Mouse (Mus musculus) adrenal gland, adult (tissue): Measurements from ENCODE around the gene Rmnd1.

Source experiments
- DNase-seq, 2 experiments: peaks; one replicate each; pipeline ENCODE4 v3.0.0; 2022 to 2023; ENCODE audit warnings: low spot score in 1 of 2; ENCODE audit not compliant: inconsistent age in 2 of 2

Rmnd1 gene

DNA sequence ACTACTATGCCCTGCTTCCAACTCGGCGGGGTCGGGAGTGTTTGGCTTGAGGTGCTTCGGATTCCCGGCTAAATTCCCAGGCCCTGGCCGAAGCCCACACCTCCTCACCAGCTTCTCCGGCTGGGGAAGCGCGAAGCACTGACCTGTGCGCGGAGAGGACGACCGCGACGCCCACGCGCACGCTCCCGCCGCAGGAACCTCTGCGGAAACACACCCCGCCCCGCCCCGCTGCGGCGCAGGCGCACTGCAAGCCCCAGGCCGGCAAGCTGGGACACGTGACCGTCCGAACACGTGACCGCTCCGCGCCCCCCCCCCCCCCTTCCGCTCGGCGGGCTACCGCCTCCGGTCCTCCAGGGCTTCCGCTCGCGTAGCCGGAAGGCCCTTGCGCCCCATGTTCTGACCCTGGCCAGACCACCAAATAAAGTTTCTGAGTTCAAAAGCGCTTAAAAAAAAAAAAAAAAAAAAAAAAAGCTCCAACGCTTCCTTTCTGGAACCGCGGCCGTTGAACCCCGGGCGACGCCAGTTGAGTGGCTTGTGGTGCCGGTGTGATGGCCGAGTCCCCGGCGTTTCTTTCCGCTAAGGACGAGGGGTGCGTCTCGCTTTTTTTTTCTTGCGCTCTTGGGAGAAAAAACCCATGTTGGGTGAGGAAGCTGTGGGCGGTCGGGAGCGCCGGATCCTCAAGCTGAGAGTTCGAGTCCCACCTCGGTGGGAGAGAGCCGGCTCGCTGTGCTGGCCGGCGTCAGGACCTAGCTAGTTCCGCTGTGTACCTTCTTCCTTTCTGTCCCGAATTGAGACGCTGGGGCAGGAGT is at the start of gene Rmnd1, which contains the start of gene Armt1:
Gene Rmnd1, minus strand, starts transcription at position 266 of the 809 bp plus-strand sequence.
Gene Armt1, plus strand, starts transcription at position 345 of the 809 bp plus-strand sequence.
- peak; percentile 96 to 97 for DNase-seq

DNA sequence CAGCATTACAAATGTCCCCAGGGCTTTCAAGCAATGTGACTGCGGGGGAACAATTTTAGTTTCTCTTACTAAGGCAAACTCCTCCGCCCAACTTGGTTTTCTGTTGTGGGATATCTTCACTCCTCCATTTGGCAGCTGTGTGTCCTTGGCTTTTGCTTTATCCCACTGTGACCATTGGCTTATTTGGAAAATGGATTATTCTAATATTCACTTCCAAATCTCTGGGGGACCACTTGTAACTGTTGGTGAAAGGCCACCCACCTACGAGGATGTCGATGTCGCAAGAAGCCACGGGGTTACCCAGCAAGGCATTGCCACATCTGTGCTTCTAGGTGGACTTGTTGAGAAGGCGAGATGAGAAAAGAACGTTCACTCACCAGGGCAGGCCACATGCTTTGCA is 49.5 kb upstream of the Rmnd1 start:
- DNase-seq = peak; percentile 5 to 55

DNA sequence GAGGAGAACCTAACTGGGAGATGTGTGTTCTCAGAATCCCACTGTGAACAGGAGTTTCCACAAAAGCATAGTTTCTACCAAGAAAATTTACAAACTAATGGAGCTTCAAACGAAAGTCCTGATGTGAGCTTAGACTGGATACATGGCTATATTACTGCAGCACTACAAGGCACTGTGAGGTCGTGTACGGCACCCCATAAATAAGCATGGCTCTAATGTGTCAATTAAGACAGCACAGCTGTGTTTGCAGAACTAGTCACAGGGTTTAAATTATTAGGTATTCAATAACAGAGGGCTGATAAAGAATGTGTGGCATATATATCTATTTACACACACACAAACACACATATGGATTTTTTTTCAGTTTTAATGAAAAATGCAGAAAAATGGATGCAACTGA is 48.7 kb upstream of the Rmnd1 start:
- DNase-seq = no peak

DNA sequence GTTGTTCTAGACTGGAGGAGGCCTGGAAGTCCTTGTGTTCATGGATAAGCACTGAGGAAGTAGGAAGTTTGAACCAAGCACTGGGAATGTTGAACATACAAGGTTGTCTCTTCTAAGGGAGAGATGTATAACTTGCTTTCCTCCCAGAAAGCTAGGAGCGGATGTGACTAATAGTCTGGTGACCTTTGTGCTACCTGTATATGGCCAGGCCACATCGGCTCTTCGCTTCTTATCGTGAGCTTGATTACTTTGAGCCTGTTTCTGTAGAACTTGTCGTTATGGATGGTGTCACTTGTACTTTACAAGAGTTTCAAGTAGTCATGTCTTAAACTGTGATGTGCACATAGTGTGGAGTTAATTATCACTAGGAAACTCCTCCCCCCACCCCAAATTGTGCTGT is 44.4 kb upstream of the Rmnd1 start:
- DNase-seq = no peak

DNA sequence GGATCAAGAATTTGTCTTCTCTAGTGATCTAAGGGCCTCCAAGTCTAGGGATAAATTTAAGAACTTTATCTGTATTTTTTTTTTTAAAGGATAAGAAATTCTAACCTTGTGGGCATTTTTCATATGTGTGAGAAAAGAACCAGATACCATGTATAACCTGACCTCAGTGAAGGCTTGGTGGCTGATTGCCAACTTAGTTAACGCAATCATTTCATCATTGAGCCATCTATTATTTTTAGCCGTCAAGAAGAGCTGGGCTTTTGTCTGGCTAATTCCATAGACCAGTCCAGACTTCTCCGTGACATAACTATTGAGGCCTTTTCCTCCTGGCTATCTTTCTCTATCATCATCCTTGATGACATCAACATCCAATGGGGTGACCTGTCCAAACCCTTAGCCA is 43.2 kb upstream of the Rmnd1 start:
- peak in 1 of 2 experiments; percentile 61 for DNase-seq

DNA sequence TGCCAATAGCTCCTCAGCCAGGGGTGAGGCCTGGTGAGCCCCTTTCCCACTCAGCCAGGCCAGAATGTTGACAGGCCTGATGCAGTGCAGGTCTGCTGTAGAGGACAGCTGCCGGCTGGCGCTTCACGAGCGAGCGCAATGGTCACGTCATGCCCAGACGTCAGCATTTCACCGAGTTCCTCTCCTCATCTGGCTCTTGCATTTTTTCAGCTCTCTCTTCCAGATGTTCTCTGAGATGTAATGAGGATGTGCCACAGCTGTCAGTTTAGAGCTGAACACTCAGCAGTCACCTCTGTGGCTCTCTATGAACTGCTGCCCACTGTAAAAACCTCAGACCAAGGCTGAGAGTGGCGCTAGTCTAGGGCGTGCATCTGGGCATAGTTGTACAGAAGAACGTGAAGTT is 41.4 kb upstream of the Rmnd1 start:
- DNase-seq = no peak

DNA sequence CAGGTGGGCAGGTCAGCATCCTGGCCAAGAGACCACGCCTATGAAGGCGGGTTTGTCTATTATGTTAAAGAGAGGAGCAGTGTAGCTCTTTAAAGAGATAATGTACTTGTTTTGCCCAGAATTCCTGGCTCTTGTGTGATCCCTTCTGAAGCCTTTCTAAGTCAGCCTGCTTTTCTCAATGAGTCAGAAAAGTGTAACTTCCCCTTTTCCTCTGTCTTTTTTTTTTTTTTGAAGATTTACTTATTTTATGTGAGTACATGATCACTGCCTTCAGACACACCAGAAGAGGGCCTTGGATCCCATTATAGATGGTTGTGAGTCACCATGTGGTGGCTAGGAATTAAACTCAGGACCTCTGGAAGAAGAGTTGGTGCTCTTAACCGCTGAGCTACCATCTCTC is 37.2 kb upstream of the Rmnd1 start:
- no peak for DNase-seq

DNA sequence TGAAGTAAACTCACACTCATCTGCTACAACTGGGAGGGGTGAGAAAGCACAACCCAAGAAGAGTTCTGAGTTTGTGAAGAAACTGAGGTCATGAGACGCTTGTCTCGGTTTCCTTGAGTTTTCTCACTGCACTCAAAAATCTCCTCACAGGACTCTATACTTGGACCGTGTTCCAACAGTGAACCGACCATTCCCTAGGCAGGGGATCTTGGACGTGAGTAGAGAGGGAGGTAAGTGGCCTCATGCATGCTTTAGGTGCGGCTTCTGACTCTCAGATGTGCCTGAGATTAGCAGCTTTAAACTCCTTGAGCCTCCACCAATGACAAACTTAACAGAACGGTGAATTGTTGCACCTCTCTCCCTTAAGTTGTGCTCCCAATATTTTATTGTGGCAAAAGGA is 33.6 kb upstream of the Rmnd1 start:
- DNase-seq = no peak

DNA sequence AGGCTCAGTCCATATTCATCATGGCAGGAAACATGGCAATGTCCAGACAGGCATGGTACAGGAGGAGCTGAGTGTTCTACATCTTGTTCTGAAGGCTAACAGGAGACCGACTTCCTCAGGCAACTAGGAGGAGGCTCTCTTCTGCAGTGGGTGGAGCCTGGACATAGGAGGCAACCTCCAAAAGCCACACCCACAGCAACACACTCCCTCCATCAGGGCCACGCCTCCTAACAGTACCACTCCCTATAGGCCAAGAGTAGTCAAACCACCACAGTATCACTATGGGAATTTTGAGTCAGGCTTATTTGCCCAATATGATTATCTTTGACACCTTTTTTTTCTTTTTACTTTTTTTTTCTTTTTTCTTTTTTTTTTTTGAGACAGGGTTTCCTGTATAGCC is 28.0 kb upstream of the Rmnd1 start:
- DNase-seq = no peak

DNA sequence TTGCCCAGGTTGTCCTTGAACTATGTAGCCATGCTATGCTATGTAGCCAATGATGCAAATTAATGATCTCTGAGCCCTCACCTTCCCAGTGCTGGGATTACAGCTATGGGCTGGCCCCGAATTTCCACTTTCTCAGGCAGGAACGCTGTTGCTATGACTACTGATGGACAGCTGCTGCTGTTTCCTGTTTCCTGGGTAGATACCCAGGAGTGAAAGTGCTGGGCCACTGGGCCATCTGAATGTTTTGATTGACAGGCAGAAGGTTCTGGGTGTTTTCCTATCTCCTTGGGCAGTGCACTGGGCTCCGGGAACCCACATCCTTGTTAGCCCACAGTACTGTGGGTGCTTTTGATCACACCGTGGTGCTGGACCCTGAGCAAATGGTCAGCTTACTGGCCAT is 24.2 kb upstream of the Rmnd1 start:
- DNase-seq = no peak

DNA sequence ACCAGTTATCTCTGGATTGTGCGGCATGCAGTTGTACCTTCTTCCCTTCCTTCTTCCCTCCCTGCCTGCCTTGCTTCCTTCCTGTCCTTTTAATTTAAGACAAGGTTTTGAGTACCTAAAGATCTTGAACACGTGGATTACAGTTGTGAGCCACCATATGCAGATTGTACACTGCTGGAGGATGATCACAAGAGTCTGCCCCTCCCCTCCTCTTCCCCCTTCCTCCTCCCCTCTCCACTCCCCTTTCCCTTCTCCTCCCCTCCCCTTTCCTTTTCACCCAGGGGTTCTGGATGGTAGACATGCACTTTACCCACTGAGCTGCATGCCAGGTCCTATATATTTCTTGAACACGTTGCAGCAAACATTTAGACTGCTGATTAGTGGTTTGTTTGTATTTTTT is 3.2 kb upstream of the Rmnd1 start:
- no peak for DNase-seq

DNA sequence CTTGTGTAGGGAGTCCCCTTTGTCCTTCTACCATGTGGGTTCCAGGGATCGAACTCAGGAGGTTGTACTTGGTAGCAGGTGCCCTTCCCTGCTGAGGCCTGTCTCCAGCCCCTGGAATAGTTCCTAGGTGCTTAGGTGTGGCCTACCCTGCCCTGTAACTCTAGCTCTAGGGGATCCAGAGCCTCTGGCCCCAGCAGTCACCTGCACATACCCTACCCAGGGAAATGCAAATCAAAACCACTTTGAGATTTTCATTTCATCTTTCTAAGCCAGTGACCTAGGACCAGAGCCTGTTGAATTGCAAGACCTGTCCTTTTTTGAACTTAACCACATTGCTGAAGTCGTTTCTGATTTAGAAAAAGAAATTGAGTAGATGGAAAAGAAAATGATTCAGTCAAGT is 1.7 kb upstream of the Rmnd1 start:
- peak in 1 of 2 experiments; percentile 49 for DNase-seq

DNA sequence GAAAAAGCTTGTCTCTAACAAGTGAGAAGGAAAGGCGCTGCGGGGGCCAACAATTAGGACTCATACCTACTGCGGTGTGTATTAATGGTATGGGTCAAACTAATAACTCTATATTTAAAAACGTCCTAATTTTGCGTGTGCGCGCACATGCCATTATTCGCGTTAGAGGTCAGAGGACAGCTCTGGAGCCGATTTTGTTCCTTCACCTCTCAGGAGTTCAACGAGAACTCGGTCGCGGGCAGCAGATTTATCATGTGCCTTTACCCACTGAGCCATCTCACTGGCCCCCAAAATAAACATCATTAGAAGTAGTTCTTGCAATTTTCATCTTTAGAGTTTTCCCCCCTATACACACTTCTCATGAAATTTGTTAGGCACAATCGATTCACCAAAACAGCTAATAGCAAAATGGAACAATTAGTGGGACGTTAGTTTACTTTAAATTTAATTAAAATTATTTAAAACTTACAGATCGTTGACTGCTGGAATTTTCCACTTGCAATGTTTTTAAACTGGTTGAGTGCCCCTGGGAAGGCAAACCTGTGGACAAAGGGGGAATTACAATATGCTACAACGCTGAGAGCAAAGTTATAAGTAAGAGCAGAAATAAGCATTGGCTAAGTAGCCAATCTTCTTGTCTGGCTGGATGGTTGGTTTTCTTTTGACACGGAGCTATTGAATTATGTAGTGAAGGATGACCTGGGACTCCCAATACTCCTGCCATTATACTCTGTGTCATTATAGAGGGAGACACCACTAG is 988 bp upstream of the Rmnd1 start:
- peak in 1 of 2 experiments; percentile 62 for DNase-seq

DNA sequence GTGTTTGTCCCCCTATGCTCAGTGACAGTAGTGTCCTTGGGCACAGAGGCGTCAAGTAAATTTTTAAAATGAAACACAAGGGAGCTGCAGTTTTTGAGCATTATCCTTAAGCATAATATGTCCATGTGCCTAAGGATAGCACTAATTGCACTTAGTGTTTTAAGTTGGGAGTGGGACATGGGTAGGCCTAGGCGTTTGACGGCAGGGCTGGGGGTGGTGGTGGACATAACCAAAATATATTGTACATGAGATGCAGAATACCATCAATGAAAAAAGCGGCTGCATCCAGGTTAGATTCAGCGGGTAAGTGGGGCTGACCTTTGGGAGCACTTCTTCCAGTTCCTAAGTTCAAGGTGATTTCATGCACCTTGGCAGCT is 454 bp downstream of the Rmnd1 start:
- DNase-seq = no peak

DNA sequence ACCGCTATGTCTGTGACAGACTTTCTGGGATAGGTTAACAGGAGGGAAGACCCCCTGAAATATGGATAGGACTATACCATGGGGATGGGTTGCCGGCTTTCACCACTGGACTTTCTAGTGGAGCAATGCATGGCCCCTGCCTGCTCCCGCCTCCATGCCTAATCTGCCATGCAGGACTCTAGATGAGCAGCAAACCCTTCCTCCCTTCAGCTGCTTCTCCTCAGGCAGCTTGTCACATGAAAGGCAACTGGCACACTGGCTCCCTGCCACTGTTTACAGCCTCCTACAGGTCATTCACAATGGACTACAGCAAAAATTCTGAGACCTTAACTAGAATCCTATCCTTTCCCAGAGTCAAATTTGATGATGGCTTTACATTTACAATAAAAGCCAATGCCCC is 1.4 kb downstream of the Rmnd1 start:
- DNase-seq = peak; percentile 30 to 58

DNA sequence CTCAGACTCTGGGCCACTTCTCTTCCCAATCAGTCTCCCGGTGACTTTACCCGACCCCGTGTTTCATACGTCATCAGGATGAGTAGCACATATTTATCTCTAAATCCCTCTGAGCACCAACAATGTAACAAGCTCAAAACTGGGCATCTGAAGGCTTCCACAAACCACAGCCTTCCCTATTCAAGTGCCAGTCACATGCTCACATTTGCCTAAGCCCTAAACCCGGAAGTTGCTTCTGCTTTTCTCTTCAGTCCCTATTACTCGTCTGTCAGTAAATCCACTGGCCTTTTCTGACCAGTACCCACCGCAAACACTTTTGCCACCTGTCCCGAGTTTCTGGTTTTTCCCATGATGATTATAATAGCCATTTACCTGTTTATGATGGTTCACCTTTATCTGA is 1.8 kb downstream of the Rmnd1 start:
- no peak for DNase-seq

DNA sequence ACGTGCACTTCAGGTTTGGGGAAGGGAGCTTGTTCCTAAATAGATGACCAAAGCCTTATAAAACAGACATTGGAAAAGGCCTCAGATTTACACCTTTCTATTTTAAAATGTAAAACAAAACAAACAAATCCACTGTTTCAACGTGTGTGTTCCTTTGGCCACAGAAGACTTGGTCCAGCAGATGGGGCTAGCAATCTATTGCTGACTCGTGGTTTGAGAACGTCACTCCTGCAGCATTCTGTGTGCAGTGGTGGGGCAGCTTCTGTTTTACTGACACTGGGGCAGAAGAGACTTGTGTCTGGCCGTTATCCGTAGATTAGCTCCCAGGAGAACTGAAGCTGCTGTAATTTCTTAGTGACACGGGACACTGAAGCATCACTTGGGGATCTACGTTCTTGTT is 6.9 kb downstream of the Rmnd1 start:
- peak in 1 of 2 experiments; percentile 41 for DNase-seq

DNA sequence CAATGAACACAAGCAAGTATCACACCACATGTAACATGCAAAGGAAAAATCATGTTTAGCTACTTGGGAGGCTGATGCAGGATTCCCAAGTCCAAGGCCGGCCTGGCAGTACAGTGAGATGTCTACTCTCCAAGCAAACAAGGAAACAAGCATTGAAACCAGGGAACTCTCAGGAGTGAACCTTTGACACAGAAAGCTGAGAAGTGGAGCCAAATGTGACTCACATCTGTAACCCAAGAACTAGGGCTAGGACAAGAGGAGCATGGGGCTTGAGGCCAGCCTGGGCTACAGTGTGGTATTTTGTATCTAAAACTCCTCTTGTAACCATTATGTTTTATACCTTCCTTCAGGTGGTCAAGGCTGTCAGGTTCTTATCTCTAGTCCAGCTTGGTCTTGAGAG is 25.0 kb downstream of the Rmnd1 start:
- peak in 1 of 2 experiments; percentile 58 for DNase-seq

DNA sequence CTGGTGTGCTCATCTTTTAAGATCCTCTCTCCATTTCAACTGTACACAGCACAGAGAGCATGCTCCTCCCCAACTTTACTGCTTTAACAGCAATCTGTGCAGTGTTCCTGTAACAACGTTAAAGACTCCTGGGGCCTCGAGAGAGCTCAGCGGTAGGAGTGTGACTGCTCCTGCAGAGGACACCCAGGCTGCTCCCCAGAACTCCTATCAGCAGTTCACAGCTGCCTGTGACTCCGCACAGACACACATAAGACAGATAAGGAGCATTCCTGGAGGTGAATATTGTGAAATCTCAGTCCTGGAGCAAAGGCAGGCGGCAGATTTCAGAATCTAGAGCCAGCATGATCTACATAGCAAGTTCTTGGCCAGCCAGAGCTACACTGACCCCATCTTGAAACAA is 26.7 kb downstream of the Rmnd1 start:
- peak in 1 of 2 experiments; percentile 40 for DNase-seq

DNA sequence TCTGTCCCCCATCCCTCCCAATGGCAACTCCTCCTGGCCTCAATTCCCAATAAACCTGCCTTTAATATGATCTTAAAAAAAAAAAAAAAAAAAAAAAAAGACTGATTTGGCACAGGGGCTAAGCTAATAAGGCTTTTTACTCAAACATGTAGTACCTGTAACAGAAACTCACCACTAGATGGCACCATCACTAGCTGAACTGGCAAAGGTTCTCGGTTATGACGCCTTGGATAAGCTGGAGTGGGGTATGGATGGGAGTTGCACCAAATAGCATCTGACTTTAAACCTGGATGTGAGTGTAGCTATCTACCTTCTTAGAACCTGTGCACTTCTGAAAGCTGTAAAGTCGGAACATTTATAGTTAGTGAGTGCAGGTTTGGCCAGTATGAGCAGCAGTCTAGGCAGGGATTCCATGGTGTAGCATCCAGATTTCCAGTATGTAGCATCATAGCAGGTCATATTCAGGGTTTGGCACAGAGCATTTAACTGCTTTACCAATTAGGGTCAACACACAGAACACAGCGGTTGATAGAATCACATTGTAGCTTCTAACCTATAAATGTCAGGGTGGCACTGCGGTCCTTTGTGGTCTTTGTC is 27.2 kb downstream of the Rmnd1 start:
- peak in 1 of 2 experiments; percentile 83 for DNase-seq

DNA sequence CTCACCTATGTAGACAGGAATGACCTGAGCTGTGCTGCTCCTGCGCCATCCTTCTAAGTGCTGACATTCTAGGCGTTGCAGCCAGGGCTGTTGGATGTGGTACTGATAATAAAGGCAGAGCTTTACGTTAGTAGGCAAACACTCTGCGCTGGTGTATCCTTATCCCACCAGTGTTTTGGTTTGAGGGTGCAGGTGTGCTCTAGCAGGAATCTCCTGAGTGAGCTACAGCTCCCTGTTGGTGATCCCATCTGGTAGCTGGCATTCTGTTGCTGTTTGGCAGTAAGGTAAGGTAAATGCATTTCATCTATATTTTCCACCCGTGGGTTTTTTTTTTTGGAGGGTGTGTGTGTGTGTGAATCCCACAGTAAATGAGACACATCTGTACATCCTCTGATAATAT is 34.1 kb downstream of the Rmnd1 start:
- DNase-seq = no peak

DNA sequence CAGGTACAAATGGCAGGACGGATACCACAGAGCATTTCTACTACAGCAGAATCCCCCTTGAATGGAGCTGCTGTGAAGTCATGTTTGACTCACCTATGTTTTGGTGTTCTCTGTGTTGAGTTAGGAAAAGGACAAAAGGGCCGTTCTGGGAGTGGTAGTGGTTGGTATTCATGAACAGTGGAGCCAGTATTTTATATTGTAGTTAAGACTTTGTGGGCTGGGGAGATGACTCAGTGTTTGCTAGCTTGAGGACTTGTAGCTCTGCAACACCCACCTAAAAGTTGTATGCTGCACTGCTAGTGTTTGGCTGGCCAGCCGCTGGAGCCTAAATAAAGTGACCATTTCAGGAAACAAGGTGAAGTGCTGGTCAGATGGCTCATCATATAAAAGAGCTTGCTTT is 36.9 kb downstream of the Rmnd1 start:
- DNase-seq = no peak
